Mouse (Mus musculus) cortical plate, adult 2 months (tissue): ENCODE results near the gene Zscan2.

Experiments used
- CTCF ChIP-seq: fragments of 200-500 bp; IDR thresholded peaks from 2 replicates; pipeline ENCODE4 v1.5.1; 2011; ENCODE audit warnings: mild to moderate bottlenecking, control low read depth, low read length; ENCODE audit not compliant: insufficient read depth; ENCODE audit errors: extremely low read depth
- POLR2A ChIP-seq: fragments of 200-500 bp; IDR thresholded peaks from 2 replicates; pipeline ENCODE4 v1.6.1; 2011; ENCODE audit warnings: mild to moderate bottlenecking, low read length, control low read depth; ENCODE audit not compliant: insufficient read depth; ENCODE audit errors: extremely low read depth

- TF ChIP-seq POLR2A (no peak), CTCF (no peak)
Observed at GRCm38 (mm10) chr7:80866514-80867147, 5.9 kb downstream of the Zscan2 start.
